Mouse (Mus musculus) left cerebral cortex, adult 18-20 months (tissue): ENCODE measurements around the gene Dtnbp1. TPM values are rescaled to one million over a fixed set of nuclear protein-coding genes. Genes with fewer than 3 reads are reported as not detected.

ENCODE experiments used
- DNase-seq, 2 experiments: peaks; one replicate each; pipeline ENCODE4 v3.0.0; 2021 to 2022; ENCODE audit warnings: low spot score in 2 of 2, mixed read lengths in 1 of 2
- long read RNA-seq, 2 experiments: library from polyadenylated mRNA; stranded (forward); transcript quantifications; one replicate each; pipeline ENCODE4 v2.0.0; 2021
- total RNA-seq, 2 experiments: library from RNA; stranded (reverse); gene quantifications; 2 replicates each; pipeline ENCODE4 v1.2.3; 2021

Gene Dtnbp1
- 10 to 100 TPM; 79.6 to 81.2 TPM for total RNA-seq
- long read RNA-seq, experiment 1, transcript Dtnbp1-206 (4 exons, 797 nt): minor isoform, 21 of 180 reads
- long read RNA-seq, experiment 1, transcript Dtnbp1-201 (10 exons, 1,362 nt): major isoform, 106 of 180 reads
- long read RNA-seq, experiment 1, partial matches to known transcripts: 9 of 180 reads
- long read RNA-seq, experiment 1, other reads (novel, unspliced or antisense): 43 of 180 reads
- long read RNA-seq, experiment 2, transcript Dtnbp1-201 (10 exons, 1,362 nt): major isoform, 84 of 140 reads
- long read RNA-seq, experiment 2, transcript Dtnbp1-206 (4 exons, 797 nt): minor isoform, 23 of 140 reads
- long read RNA-seq, experiment 2, partial matches to known transcripts: 8 of 140 reads
- long read RNA-seq, experiment 2, other reads (novel, unspliced or antisense): 23 of 140 reads

DNA sequence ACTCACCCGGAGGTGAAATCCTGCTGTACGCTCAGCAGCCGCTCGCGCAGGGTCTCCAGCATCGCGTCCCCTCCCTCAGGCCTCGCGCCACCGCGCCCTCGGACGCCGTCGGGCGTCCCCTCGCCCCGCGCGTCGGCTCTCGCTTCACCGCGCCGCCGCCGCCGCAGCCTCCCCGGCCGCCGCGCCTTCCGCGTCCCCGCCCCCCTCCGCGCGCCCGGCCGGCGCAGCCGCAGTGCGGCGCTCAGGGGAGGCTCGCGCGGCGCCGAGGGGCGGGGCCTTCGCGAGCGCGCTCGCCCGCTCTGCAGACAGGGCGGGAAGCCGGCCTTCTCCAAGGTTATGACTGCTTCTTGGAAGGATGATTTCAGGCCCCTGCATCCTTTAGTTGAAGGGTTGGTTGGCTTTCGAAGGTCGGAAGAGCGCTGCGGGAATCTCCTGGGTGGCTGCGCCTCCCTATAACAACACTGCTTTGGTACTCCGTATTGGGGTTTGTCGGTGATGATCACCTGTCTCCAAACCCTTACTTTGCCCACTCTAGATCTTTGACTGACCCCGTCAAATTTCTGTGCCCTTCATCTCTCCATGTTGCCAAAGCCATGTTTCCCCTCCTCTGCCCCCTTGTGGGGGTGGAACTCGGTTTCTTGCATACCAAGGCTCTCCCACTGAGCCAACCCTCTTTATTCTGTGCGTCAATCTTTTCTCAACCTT is at the start of gene Dtnbp1:
Gene Dtnbp1 (minus strand): TSS at position 237 of the 705 bp plus-strand sequence.
- DNase-seq: peak; percentile 68 to 80

GRCm38 (mm10) chr13:45049261-45050020 is 47.5 kb upstream of the Dtnbp1 start:
- peak; percentile 12 to 30 for DNase-seq

DNA sequence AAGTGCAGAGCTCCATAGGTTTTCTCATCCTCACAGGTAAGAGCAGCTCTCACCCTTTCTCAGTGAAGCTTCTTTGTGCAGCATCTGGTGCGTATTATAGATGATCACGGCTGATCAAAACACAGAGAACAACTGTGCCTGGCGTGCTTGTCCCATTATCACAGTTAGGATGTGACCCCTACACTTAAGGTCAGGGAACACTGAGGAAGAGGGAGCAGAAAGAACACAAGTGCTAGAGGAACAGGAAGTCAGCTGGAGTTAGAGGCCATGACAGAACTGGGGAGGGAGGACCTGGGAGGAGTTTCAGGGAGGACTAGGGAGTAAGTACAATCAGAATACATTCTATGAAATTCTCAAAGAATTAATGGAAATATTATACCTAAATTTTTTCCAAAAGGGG is 41.5 kb upstream of the Dtnbp1 start:
- no peak for DNase-seq

DNA sequence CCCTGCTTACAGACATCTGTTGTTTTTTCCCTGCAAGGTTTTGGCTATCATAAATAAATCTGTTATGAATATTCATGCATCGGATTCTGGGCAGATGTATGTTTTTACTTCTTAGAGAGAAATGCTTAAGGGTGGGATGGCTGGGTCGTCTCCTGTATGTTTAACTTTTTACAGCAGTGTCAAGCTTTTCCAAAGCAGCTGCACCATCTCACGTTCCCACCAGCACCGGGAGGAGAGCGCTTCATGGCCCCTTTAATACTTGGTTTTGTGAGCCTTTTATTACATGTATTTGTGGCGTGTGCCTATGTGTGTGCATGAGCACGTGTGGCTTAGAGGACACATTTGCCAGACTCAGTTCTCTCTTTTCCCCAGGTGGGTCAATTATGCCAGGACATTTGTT is 38.8 kb upstream of the Dtnbp1 start:
- no peak for DNase-seq

DNA sequence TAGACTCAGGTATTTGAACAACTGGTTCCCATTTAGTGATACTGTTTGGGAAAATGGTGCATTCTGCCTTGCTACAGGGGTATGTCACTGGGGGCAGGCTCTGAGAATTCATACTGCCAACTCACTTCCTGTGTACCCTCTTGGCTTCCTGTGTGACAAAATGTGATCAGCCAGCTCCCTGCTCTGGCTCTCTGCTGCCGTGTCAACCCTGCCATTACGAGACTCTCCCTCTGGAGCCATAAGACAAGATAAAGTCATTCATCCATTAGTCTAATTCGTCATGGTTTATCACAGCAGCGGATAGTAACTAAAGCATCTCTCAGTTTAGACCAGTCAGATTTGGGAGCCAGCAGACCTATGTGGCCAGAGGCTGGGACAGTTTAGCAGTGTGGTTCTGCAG is 38.2 kb upstream of the Dtnbp1 start:
- DNase-seq: no peak

DNA sequence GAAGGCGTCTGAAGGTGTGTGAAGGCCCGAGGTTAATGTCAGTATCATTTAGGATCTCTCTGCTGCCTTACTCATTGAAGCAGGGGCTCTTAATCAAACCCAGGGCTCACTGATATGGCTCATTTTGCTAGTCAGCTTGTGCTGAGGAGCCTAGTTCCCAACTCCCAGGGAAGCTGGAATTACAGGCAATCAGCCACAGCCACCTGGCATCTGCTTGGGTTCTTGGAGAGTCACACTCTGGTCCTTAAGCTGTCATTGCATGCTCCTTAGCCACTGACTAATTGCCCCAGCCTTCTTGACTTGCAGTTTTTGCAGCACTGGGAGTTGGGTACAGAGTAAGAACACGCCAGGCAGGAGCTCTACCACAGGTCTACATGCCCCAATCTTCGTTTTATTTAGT is 34.5 kb upstream of the Dtnbp1 start:
- DNase-seq: no peak

GRCm38 (mm10) chr13:45034759-45035158 is 32.8 kb upstream of the Dtnbp1 start:
- DNase-seq: no peak

DNA sequence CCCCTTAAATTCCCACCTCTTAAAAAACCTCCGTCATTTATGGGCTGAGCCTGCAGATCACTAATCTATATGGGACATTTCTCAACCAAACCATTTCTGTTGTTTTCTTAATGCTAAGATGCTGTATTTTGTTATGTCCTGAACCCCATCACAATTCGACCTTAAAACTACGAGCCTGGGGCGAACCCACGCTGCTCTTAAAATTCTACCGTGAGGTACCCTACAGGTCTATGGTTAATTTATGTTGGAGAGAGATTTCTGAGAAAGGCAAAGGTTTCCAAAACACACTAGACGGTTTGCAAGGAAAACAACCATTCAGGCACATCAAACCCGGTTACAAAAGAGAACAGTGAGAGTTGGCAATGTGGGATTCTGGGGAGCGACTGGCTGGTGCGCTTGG is 31.4 kb upstream of the Dtnbp1 start:
- no peak for DNase-seq

- no peak for DNase-seq
Measured at GRCm38 (mm10) chr13:45032484-45032883, 30.5 kb upstream of the Dtnbp1 start.

DNA sequence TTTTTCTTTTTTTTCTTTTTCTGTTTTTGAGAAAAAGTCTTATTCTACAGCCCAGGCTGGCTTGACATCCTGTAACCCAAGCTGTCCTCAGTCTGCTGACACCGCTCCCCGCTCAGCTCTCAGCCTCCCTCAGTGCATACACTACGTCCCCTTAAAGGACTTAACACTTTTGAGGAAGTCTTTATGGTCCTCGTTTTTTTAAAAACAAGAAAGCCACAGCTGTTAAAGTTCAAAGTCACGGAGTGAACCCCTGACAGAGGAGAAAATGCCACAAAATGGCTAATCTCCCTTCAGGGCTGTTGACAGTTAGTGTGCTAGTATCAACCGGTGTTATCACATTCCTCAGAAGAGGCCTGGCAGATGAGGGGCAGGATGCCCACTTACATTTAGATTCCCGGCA is 29.8 kb upstream of the Dtnbp1 start:
- DNase-seq: no peak

DNA sequence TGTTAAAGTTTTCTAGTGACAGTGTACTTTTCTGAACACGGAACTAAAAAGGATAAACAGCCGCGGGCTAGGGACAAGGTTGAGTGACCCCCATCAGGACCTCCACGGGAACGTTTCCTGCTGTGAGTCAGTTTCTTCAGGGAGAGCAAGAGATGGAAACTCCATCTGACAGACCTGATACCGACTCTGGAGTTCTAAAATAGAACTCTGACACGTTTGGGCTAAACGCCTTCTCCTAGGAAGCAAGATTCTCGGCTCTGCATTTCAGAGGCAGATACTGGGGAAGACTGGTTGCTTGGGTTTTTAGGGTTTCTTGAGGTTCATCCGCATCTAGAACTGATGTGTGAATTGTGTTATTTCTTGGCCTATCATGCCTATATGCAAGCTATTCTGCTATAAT is 29.4 kb upstream of the Dtnbp1 start:
- DNase-seq: peak in 1 of 2 experiments; percentile 19

DNA sequence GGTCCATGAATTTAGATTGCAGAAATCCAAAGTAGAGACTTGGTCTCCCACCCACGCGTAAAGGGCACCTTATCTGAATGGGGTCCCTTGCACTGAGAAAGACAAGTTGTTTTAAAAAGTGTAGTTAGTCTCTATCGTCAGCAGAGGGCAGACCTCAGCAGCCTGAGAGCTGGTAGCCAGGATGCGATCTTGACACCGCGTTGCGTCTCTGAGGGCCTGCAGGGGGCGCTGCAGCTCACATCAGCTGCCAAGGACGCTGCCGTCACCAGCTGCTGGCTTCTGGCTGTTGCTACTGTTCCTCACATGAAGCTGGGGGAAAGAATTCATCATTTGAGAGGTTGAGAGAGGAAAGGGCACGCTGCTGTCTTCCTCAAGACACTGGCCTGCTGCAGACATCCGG is 28.9 kb upstream of the Dtnbp1 start:
- peak; percentile 90 to 92 for DNase-seq

- no peak for DNase-seq
Measured at GRCm38 (mm10) chr13:45029791-45030190, 27.8 kb upstream of the Dtnbp1 start.

DNA sequence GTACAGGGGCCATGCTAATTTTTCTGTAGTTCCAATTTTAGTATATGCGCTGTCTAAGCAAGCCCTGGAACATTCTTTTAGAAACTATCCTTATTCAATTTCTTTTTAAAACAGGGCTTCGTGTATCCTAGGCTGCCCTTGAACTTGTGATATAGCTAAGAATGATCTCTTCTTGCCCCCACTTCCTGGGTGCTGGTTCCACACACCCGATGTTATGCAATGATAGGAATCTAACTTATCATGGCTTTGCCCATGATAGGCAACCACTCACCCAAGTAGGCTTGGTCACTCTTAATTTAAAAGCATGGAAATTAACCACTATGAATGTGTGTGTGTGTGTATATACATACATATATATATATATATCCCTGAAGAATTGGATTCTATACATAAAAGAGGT is 24.3 kb upstream of the Dtnbp1 start:
- DNase-seq: no peak

GRCm38 (mm10) chr13:45024821-45025220 is 22.9 kb upstream of the Dtnbp1 start:
- no peak for DNase-seq

DNA sequence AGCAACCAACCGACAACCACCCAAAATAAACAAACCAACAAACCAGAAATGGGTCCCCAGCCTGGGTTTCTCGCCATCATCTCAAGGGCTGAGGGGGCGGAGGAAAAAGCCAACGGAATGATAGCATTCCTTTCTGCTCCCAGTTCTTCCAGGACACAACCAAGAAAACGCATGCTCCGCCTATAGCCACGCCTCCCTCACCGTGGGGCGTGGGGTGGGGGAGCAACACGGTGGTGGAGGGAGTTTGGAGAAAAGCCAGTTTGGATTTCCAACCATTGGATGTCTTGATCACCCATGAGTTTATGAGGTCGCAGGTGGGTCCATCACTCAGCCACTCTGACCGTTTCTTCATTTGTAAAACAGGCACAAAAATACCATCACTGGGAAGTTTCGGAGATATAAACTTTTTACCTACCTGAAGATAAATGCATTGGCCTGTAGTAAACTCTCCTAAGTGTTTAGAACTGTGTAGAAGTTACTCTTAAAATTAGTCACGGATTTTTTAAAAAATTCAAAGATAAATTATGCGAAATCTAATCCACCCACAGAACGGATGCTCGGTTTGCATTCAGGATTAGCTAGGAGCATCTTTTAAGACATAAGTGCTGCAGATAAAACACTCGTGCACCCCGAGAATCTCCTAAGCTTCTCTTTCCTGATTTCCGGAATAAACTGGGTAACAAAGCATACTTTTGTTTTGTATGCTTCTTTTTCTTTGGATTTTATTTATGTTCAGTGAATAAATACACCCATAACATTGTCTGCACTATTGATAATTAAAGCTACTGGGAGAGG is 21.6 kb upstream of the Dtnbp1 start:
- DNase-seq: no peak

DNA sequence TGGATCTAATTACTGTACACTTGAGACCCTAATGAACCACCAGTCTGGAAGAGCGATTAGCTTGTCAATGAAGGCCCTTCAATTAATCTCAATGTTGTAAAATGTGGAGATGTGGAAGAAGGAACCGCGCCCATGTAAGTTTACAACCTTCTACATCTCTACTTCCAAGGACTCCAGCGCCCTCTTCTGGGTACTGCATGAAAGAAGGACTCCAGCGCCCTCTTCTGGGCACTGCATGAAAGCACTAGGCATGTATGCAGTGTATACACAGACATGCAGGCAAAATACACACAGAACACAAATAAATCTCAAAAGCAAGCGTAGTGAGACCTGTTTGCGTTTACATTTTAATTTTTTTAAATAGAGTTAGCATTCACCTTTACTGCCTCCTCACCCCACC is 6.2 kb upstream of the Dtnbp1 start:
- DNase-seq: no peak

GRCm38 (mm10) chr13:45007726-45008125 is 5.8 kb upstream of the Dtnbp1 start:
- DNase-seq: no peak

DNA sequence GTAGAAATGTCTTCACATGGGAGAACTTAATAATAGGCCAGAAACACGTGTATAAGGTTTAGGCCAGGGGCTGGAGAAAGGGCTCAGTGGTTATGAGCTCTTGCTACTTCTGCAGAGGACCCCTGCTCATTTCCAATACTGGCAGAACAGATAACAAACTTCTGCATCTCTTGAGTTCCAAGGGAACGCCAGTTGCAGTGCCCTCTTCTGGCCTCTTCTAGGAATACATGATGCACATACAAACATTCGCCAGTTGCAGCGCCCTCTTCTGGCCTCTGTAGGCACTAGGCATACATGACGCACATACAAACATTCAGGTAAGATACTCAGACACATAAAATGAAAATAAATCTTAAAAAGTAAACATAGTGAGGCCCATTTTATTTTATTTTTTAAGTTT is 4.5 kb upstream of the Dtnbp1 start:
- no peak for DNase-seq

GRCm38 (mm10) chr13:45005861-45006260 is 3.9 kb upstream of the Dtnbp1 start:
- DNase-seq: no peak

DNA sequence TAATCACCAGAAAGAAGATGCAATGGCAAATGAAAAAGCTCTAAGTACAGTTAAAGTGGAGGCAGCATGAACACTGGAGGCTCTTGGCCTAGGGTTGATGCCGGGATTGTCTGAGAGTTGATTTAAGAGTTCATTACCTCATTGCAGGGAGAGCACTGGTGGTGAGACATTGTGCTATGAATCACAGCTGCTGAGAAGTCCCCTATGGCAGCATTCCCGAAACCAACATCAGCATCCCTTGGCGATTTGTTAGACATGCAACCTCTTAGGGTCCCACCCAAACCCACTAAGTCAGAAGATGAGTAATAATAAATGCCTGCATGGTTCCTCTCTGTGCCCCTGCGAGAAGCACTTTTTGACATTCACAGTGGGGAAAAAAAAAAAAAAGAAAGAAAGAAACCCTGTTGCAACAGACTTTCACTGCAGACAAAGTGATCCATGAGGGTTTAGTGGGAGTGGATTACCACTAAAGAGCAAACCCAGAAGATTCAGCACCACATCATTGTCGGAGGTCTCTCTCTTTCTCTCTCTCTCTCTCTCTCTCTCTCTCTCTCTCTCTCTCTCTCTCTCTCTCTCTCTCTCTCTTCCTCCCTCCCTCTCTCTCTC is 3.1 kb upstream of the Dtnbp1 start:
- DNase-seq: no peak
